Mouse (Mus musculus) forelimb bud, embryonic 11.5 days (tissue): ENCODE results near the gene Slc1a3.

ENCODE experiments used
- DNase-seq: peaks from one replicate; pipeline ENCODE4 v3.0.0-alpha.2; 2012; ENCODE audit warnings: low read depth, low spot score

Slc1a3 gene

GRCm38 (mm10) chr15:8710146-8711006 lies at the start of gene Slc1a3:
Slc1a3 (minus strand) TSS chr15:8710764.
- peak; percentile 63 for DNase-seq

DNA sequence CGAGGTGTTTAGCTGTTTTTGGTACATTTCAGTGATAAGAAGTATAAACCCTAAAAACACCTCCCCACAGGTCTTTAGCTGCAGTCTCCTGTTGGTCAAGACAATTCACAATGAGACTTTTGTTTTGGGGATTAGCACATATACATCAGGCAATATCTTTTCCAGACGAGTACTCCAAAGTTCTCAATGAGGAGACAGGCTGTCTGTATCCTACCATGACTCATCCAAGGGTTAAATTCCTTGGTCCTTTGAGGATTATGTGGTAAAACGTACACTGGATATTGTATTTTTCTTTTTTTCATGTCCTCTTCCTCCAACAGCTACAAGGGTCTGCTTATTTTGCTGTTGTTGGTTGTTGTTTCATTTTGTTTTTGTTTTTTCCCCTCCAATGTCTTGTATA lies 48.5 kb upstream of the Slc1a3 start:
- DNase-seq: no peak

- DNase-seq: no peak
These were observed 45.9 kb upstream of the Slc1a3 start for GRCm38 (mm10) chr15:8756441-8756840.

DNA sequence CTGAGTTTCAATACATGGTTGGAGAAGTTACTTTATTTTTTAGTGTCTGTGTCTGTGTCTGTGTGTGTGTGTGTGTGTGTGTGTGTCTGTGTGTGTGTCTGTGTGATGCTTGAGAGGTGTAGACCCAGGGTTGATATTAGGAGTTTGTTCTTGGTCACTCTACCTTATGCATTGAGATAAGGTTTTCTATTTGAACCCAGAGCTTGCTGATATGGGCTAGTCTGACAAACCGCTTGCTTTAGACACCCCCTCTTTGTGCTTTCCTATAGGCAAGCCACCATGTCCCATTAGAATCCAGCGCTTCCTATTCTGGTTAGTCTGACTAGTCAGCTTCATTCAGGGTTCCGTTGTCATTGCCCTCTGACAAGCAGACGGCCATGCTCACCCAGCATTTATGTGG lies 39.2 kb upstream of the Slc1a3 start:
- DNase-seq: no peak

DNA sequence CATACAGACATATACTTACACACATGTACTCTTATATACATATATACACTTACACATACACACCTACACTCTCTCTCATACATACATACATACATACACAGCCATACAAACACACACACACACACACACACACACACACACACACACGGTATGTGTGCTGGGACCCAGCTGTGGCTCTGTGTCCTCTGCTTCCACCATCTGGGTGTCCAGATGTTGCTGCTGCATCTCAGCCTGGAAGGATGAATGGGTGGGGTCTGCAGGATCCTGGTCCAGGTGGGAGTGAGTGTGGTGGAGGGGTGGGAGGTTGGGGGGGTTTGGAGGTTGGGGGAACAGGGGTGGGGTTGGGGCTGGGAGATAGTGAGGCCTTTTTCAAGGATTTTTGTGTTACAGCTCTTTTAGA lies 38.2 kb upstream of the Slc1a3 start:
- no peak for DNase-seq

- DNase-seq: no peak
These were observed 31.0 kb upstream of the Slc1a3 start for GRCm38 (mm10) chr15:8741593-8741992.

DNA sequence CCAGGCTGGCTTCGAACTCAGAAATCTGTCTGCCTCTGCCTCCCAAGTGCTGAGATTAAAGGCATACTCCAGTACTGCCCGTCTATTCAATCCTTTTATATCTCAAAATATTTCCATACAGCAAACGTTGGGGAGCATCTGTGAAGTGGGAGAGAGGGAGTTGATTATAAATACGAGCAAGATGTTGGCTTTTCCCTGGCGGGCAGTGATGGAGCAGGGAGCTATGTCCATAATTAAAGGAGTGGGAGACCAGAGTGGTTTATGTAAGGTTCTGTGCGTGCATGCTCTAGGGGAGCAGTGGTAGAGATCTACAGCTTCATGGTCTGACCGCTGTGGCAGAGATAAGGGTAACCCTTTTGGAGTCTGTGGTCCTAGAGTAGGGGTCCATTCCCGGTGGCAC lies 30.2 kb upstream of the Slc1a3 start:
- DNase-seq: no peak

GRCm38 (mm10) chr15:8738156-8738555 lies 27.6 kb upstream of the Slc1a3 start:
- DNase-seq: no peak

GRCm38 (mm10) chr15:8734363-8734739 lies 23.8 kb upstream of the Slc1a3 start:
- no peak for DNase-seq

DNA sequence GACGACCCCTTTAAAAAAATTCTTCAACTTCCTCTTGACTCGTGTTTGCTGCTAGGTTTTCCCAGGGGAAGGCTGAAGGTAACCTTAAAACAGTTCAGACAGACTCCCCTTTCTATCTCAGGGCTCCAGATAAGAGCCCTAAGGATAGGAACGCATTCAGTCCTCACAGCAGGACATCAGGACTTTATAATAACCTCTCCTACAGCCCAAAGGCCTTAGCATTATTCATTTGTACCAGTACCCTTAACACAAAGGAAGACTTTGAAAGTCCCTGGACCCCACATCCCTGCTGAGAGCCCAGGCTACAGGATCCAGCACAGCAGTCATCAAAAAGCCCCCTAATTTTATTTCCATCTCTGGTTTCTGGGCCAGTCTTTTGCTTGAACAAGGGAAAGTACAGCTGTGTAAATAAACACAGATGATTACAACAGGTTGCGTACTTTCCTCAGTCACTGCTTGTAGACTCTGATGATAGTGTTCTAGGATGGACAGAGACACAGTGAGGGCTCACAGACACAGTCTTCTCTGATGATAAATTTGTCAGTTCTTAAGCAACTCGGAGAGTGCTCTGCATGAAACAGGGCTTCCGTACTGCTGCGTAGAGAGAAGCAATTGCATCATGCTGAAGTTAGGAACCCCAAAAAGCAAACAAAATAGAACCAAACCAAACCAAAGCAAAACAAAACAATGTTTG lies 23.3 kb upstream of the Slc1a3 start:
- peak; percentile 53 for DNase-seq

- no peak for DNase-seq
These were observed 18.3 kb upstream of the Slc1a3 start for GRCm38 (mm10) chr15:8728861-8729260.

GRCm38 (mm10) chr15:8722386-8723100 lies 12.0 kb upstream of the Slc1a3 start:
- no peak for DNase-seq

- DNase-seq: no peak
These were observed 11.2 kb upstream of the Slc1a3 start for GRCm38 (mm10) chr15:8721746-8722145.

- DNase-seq: no peak
These were observed 10.4 kb upstream of the Slc1a3 start for GRCm38 (mm10) chr15:8721005-8721404.

GRCm38 (mm10) chr15:8718496-8718895 lies 7.9 kb upstream of the Slc1a3 start:
- no peak for DNase-seq

DNA sequence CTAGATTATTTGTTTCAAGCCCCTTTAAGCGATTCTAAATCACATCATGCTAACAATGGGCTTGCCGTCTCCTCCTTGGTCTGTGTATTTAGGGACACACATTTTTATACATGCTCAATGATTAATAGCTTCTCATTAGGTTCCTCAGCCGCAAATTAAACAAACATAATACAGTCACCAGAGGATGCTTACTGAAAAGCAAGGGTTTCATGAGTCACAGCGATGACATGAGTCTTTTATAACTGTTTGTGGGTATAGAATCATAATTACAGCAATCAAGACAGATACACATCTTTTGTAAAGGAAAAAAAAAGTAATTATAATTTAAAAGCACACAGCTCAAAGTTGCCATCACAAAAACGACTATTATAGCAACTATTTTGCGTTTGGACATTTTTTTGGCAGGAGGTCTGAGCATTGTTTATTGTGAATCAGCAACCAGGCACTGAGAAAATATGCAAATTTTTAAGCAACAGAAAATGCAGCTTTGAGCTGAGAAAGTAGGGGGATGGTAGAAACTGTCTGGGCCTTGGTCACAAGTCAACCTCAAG lies 6.5 kb upstream of the Slc1a3 start:
- DNase-seq: no peak

GRCm38 (mm10) chr15:8716330-8716964 lies 5.9 kb upstream of the Slc1a3 start:
- no peak for DNase-seq

DNA sequence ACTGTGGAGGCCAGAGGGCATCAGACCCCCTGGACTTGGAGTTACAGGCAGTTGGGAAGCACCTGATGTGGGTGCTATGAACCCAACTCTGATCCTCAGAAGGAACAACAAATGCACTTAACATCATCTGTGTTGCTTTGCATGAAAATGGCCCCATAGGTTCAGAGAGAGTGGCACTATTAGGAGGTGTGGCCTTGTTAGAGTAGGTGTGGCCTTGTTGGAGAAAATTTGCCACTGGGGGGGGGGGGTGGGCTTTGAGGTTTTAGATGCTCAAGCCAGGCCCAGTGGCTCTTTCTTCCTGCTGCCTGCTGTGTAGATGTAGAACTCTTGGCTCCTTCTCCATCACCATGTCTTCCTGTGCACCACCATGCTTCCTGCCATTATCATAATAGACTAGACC lies 5.1 kb upstream of the Slc1a3 start:
- no peak for DNase-seq

DNA sequence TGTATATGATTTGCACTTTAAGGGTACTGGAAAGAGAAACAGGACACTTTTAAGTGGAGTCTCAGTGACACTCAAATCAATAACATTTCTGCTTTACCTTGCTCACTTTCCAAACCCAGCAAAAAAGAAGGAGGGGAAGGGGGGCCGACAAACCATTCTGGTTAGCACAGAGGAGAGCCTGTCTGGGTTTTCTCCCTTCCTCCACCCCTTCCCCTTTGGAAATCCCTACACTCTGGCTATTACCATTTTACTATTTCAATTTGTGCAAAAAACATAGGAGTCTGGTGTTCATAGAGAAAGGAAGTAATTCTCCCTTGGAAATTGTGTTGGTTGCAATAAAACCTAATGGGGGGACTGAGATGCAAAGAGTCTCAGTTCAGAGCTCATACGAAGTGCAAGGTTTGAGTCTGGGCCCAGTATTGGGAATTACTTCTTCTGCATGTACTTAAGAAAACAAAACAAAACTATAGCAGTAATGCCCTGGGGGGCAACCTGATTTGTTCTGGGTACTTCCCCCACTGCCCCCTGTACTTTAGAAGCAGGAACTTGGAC lies 1.9 kb upstream of the Slc1a3 start:
- DNase-seq: no peak

DNA sequence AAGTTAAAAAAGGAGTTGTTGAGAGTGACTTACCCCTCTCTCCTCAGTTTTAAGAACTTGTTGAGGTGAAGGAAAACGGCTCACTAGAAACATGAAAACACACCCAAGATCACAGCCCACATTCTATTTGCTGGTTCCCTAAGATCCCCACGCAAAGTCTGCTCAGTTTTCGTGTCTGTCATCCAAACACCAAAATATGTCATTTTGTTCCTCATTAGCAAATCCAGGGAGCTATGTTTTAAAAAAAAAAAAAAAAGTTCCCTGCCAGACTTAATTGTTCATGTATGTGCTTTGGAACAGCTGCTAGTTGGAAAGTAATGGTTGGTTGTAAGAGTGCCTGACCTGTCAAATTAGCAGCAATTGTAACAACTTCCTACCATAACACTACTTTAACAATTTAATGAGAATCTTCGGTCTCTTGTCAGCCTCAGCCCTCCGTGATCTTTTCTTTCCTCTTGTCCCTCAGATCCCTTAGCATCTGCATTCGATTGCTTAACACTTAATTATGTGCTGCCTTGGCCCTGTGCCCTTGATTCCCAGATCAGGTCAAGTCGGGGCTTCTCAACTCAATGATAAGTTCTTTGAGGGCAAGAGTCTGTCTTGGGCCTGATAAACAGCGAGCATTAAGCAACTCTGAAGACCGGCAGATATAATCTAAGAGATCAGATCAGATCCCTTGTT lies 1.2 kb upstream of the Slc1a3 start:
- no peak for DNase-seq

DNA sequence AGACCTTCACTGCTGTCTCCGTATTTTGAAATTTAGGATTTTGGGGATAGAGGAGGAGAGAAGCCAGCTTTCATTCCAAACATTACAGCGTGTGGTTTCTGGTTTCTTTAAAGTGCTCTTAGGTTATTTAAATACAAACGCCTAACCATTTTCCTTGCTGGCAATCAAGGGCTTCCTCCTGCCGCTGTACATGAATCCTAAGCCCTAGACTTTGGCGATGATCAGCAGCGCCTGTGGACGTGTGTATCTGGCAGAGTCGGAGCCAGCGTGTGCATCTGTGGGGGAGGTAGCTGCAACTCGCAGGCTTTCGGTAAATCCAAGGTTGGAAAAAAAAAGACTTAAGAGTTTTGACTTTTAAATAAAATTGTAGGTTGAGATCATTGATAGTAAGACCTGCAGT lies 986 bp downstream of the Slc1a3 start:
- DNase-seq: no peak
